Mouse (Mus musculus): ENCODE data around the gene Ddx55. TPM values are rescaled to one million over a fixed set of nuclear protein-coding genes. Genes with fewer than 3 reads are reported as not detected.

Gene Ddx55
- 37.9 and 41.6 TPM in 2 replicates for polyA plus RNA-seq (2012; rRNA removed)

DNA sequence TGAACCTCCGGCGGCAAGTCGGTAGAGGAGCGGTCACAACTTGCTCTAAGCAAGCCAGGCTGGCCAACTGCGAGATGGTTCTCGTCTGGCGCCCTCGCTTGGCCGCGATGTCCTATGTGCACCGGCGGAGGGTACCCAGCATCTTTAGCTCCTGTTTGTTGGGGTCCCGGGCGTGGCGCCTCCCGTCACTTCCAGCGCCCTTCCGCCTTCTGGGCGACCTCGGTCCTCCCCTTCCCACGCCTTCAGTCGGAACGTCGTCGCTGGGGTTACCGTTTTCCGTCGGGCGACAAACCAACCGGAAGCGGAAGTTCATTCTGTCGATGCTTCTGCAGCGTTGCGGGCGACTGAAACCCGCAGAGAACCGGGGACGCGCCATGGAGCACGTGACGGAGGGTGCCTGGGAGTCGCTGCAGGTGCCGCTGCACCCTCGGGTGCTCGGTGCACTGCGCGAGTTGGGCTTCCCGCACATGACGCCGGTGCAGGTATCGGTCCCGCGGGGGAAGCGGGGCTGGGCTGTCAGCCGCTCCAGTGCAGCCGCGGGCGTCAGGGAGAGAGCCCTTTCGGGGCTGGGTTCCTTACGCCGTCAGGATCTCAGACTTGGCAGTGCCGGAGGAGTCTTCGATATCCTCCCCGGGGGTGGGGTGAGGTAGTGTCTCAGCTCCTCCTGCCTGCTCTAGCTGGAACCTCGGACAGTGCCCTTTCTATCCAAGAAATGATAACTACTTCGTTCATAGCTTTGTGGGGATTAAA lies at the start of gene Ddx55:
Gene Ddx55 (plus strand): TSS at position 307 of the 750 bp plus-strand sequence.
- H3K27me3 ChIP-seq (ENCODE audit: control insufficient read depth, insufficient read depth, low read length), result no peaks in the 10 kb centered on the region
- peaks cover 2% of the 10 kb centered on the region; the same call in 1 of the 2 replicates for H3K4me1 ChIP-seq (ENCODE audit: control insufficient read depth, insufficient read depth, low read length)
- under 1% methylated on average over 66 of the region's 66 CpGs for WGBS
- H3K4me3 ChIP-seq (replicated peaks; ENCODE audit: insufficient read depth, low read depth, low read length), result peak within 1 kb of the TSS; percentile 94
- peak; percentile 90 to 94 for DNase-seq
- peak within 1 kb of the TSS; percentile 60; the same call in 1 of the 2 replicates for H3K27ac ChIP-seq (ENCODE audit: insufficient read depth, low read length)
- TF ChIP-seq POLR2A (IDR thresholded peaks at IDR 0.05; ENCODE audit: borderline replicate concordance, insufficient read depth, low read length), result peak; percentile 92
- TF ChIP-seq CTCF (IDR thresholded peaks at IDR 0.05; ENCODE audit: borderline replicate concordance, insufficient read depth, low read depth, low read length), result no peak

- 71% methylated on average over 14 of the region's 14 CpGs for WGBS
- Histone ChIP-seq H3K4me3 (replicated peaks; ENCODE audit: insufficient read depth, low read depth, low read length) (no peak overlapping the region), H3K27me3 (ENCODE audit: control insufficient read depth, insufficient read depth, low read length) (no peaks in the 10 kb centered on the region), H3K27ac (ENCODE audit: insufficient read depth, low read length) (no peak overlapping the region), H3K4me1 (ENCODE audit: control insufficient read depth, insufficient read depth, low read length) (no peaks in the 10 kb centered on the region)
- no peak for TF ChIP-seq POLR2A (IDR thresholded peaks at IDR 0.05; ENCODE audit: borderline replicate concordance, insufficient read depth, low read length)
- no peak for TF ChIP-seq CTCF (IDR thresholded peaks at IDR 0.05; ENCODE audit: borderline replicate concordance, insufficient read depth, low read depth, low read length)
- no peak for DNase-seq
Measured at GRCm38 (mm10) chr5:124503742-124504141, 48.9 kb upstream of the Ddx55 start.

DNA sequence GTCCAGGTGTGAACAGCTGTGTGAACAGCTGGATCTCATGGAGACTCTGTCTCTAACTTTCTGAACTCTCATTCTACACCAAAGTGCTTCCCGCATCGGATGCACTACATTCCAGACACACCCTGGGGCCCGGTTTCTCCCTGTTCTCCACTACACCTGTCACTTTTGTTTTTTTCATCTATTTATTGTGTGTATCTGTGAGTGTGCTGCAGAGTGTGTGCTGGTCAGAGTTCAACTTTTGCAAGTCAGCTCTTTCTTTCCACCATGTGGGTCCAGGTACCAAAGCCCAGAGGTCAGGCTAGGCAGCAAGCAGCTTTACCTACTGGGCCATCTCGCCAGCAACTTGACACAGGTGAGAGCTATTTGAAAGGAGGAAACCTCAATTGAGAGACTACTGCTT lies 47.4 kb upstream of the Ddx55 start:
- DNase-seq, result no peak
- Histone ChIP-seq H3K27me3 (ENCODE audit: control insufficient read depth, insufficient read depth, low read length) (no peaks in the 10 kb centered on the region), H3K27ac (ENCODE audit: insufficient read depth, low read length) (no peak overlapping the region), H3K4me1 (ENCODE audit: control insufficient read depth, insufficient read depth, low read length) (no peaks in the 10 kb centered on the region), H3K4me3 (replicated peaks; ENCODE audit: insufficient read depth, low read depth, low read length) (no peak overlapping the region)
- TF ChIP-seq CTCF (IDR thresholded peaks at IDR 0.05; ENCODE audit: borderline replicate concordance, insufficient read depth, low read depth, low read length), result no peak
- no peak for TF ChIP-seq POLR2A (IDR thresholded peaks at IDR 0.05; ENCODE audit: borderline replicate concordance, insufficient read depth, low read length)
- 94% methylated on average over 4 of the region's 4 CpGs for WGBS

- no peak for DNase-seq
- Histone ChIP-seq H3K27ac (ENCODE audit: insufficient read depth, low read length) (no peak overlapping the region), H3K27me3 (ENCODE audit: control insufficient read depth, insufficient read depth, low read length) (no peaks in the 10 kb centered on the region), H3K4me1 (ENCODE audit: control insufficient read depth, insufficient read depth, low read length) (no peaks in the 10 kb centered on the region), H3K4me3 (replicated peaks; ENCODE audit: insufficient read depth, low read depth, low read length) (no peak overlapping the region)
- 85% methylated on average over 10 of the region's 10 CpGs for WGBS
- TF ChIP-seq POLR2A (IDR thresholded peaks at IDR 0.05; ENCODE audit: borderline replicate concordance, insufficient read depth, low read length) (no peak), CTCF (IDR thresholded peaks at IDR 0.05; ENCODE audit: borderline replicate concordance, insufficient read depth, low read depth, low read length) (no peak)
Measured at GRCm38 (mm10) chr5:124506731-124507359, 45.8 kb upstream of the Ddx55 start.

DNA sequence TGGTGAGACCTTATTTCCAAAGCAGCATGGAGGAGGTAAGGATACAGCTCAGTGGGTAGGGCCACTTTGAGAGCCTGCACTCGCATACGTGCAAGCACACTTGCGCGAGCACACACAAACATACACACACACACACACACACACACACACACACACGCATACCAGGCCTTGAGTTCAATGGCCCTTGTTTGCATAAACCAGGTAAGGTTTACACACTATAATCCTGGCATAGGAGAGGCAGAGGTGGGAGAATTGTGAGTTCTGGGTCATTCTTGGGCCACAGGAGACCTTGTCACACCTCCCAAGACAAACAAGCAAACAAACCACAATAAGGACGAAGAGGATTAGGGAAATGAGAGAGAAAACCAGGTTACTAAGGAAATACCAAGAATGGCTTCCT lies 43.5 kb upstream of the Ddx55 start:
- DNase-seq, result no peak
- no peaks in the 10 kb centered on the region for H3K27me3 ChIP-seq (ENCODE audit: control insufficient read depth, insufficient read depth, low read length)
- 96% methylated on average over 6 of the region's 6 CpGs for WGBS
- no peak overlapping the region for H3K27ac ChIP-seq (ENCODE audit: insufficient read depth, low read length)
- no peak overlapping the region for H3K4me3 ChIP-seq (replicated peaks; ENCODE audit: insufficient read depth, low read depth, low read length)
- TF ChIP-seq CTCF (IDR thresholded peaks at IDR 0.05; ENCODE audit: borderline replicate concordance, insufficient read depth, low read depth, low read length), result no peak
- TF ChIP-seq POLR2A (IDR thresholded peaks at IDR 0.05; ENCODE audit: borderline replicate concordance, insufficient read depth, low read length), result no peak
- H3K4me1 ChIP-seq (ENCODE audit: control insufficient read depth, insufficient read depth, low read length), result no peaks in the 10 kb centered on the region

DNA sequence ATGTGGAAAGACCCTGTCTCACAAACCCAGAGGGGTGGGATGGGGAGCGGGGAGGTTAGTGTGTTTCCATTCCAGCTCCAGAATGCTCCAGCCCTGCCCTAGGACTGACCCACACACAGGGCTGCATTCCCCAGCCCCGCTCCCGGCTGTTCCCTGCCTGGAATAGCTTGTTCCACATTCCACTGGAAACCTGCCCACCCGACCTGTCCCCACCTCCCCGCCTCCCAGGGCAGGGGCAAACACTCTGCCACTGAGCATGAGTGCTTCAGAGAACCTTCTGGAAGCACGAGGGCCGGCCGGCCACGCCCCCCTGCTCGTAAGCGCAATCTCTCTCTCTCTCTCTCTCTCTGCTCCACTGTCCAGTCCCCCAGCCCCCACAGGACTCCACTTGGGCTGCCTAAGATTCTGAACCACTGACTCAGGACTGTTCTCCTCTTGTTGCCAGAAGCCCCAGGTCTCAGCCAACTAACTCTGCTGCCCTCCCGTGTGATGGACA lies 42.9 kb upstream of the Ddx55 start:
- Histone ChIP-seq H3K27me3 (ENCODE audit: control insufficient read depth, insufficient read depth, low read length) (no peaks in the 10 kb centered on the region), H3K4me1 (ENCODE audit: control insufficient read depth, insufficient read depth, low read length) (no peaks in the 10 kb centered on the region), H3K27ac (ENCODE audit: insufficient read depth, low read length) (no peak overlapping the region), H3K4me3 (replicated peaks; ENCODE audit: insufficient read depth, low read depth, low read length) (no peak overlapping the region)
- DNase-seq, result no peak
- TF ChIP-seq POLR2A (IDR thresholded peaks at IDR 0.05; ENCODE audit: borderline replicate concordance, insufficient read depth, low read length) (no peak), CTCF (IDR thresholded peaks at IDR 0.05; ENCODE audit: borderline replicate concordance, insufficient read depth, low read depth, low read length) (no peak)
- WGBS, result 69% methylated on average over 12 of the region's 12 CpGs

GRCm38 (mm10) chr5:124510536-124511050 lies 42.1 kb upstream of the Ddx55 start:
- DNase-seq, result no peak
- no peak for TF ChIP-seq POLR2A (IDR thresholded peaks at IDR 0.05; ENCODE audit: borderline replicate concordance, insufficient read depth, low read length)
- H3K27ac ChIP-seq (ENCODE audit: insufficient read depth, low read length), result no peak overlapping the region
- H3K4me3 ChIP-seq (replicated peaks; ENCODE audit: insufficient read depth, low read depth, low read length), result no peak overlapping the region
- WGBS, result 87% methylated on average over 10 of the region's 10 CpGs
- H3K27me3 ChIP-seq (ENCODE audit: control insufficient read depth, insufficient read depth, low read length), result no peaks in the 10 kb centered on the region
- H3K4me1 ChIP-seq (ENCODE audit: control insufficient read depth, insufficient read depth, low read length), result no peaks in the 10 kb centered on the region

Data from cerebellum, adult 2 months (tissue).